Mouse (Mus musculus) G1E (cell line): ENCODE results near the gene Tmem88b. TPM values are rescaled to one million over a fixed set of nuclear protein-coding genes. Genes with fewer than 3 reads are reported as not detected.
A peak's percentile ranks its signal among the peaks of the same experiment; 100 is the strongest.

ENCODE experiments used
- ATAC-seq: 2 replicates; pipeline ENCODE4 v1.8.0; 2016; ENCODE audit warnings: mild to moderate bottlenecking; ENCODE audit not compliant: insufficient number of reproducible peaks, poor library complexity, low FRiP score, severe bottlenecking; ENCODE audit errors: extremely low read depth
- DNase-seq: peaks from one replicate; pipeline ENCODE4 v3.0.0; 2012; ENCODE audit warnings: low spot score
- H3K27me3 ChIP-seq: 2 replicates; pipeline ENCODE4 v1.6.1; 2012; ENCODE audit warnings: mild to moderate bottlenecking, low read length, inconsistent platforms; ENCODE audit not compliant: insufficient read depth
- H3K36me3 ChIP-seq: replicated peaks from 2 replicates; pipeline ENCODE3; 2012; ENCODE audit warnings: mild to moderate bottlenecking, inconsistent platforms
- H3K4me1 ChIP-seq: 2 replicates; pipeline ENCODE4 v1.6.1; 2012; ENCODE audit warnings: low read depth, low read length, inconsistent platforms, mixed read lengths; ENCODE audit not compliant: insufficient read depth
- H3K4me3 ChIP-seq: 2 replicates; pipeline ENCODE4 v1.5.1; 2012; ENCODE audit warnings: low read depth, mild to moderate bottlenecking, inconsistent platforms, low read length, moderate library complexity, mixed read lengths
- H3K9me3 ChIP-seq: replicated peaks from 2 replicates; pipeline ENCODE4 v1.6.1; 2012; ENCODE audit warnings: inconsistent platforms
- CTCF ChIP-seq: IDR thresholded peaks from 2 replicates; pipeline ENCODE4 v1.5.1; 2012; ENCODE audit warnings: low read depth, low read length, inconsistent platforms, mixed read lengths
- GATA1 ChIP-seq: IDR thresholded peaks from 2 replicates; pipeline ENCODE4 v1.6.1; 2012; ENCODE audit warnings: borderline replicate concordance, low read length, inconsistent platforms, mixed read lengths
- GATA2 ChIP-seq: IDR thresholded peaks from 2 replicates; pipeline ENCODE4 v1.6.1; 2012; ENCODE audit warnings: low read depth, low read length, inconsistent platforms, borderline replicate concordance
- POLR2AphosphoS5 ChIP-seq: IDR thresholded peaks from 2 replicates; pipeline ENCODE4 v1.6.1; 2012; ENCODE audit warnings: low read depth, low read length, inconsistent platforms; ENCODE audit not compliant: insufficient replicate concordance
- TAL1 ChIP-seq: conservative IDR thresholded peaks from 2 replicates; pipeline ENCODE4 v1.6.1; 2012; ENCODE audit warnings: low read depth, low read length, inconsistent platforms, mixed read lengths
- polyA plus RNA-seq: library from polyadenylated mRNA; stranded (reverse); fragments of >175 nt; gene quantifications from 2 replicates; pipeline ENCODE4 v1.2.3, GENCODE M21; 2012
- total RNA-seq, 2 experiments: library from RNA; stranded (forward) in 1 of 2; stranded (reverse) in 1 of 2; fragments of 200-1000 nt in 1 of 2; fragments of >200 nt in 1 of 2; fragmentation: Nextera tagmentation in 1 of 2; gene quantifications; 2 replicates each; pipeline ENCODE4 v1.2.3; 2014 to 2017

The Tmem88b gene
- total and polyA plus RNA-seq, 3 experiments, result 0.05 TPM; not detected in 2

- H3K27me3 ChIP-seq, result peaks cover 44% of the 10 kb centered on the region
- ATAC-seq, result no peak
- no peak for DNase-seq
- TF ChIP-seq TAL1, result no peak
- TF ChIP-seq POLR2AphosphoS5, result no peak
- TF ChIP-seq GATA1, result no peak
- no peak for TF ChIP-seq GATA2
- no peaks in the 10 kb centered on the region for H3K9me3 ChIP-seq
- peaks cover 41% of the 10 kb centered on the region for H3K4me1 ChIP-seq
- peak overlapping the region; percentile 77 for H3K4me3 ChIP-seq
- H3K36me3 ChIP-seq, result peaks cover 16% of the 10 kb centered on the region
Observed at GRCm38 (mm10) chr4:155770626-155771025, 15.0 kb downstream of the Tmem88b start.

- Histone ChIP-seq H3K4me3 (peak overlapping the region; percentile 77), H3K36me3 (peaks cover 16% of the 10 kb centered on the region), H3K9me3 (no peaks in the 10 kb centered on the region), H3K4me1 (peaks cover 35% of the 10 kb centered on the region), H3K27me3 (peaks cover 38% of the 10 kb centered on the region)
- ATAC-seq (peak; percentile 76), DNase-seq (peak; percentile 89)
- TF ChIP-seq POLR2AphosphoS5, result no peak
- no peak for TF ChIP-seq TAL1
- TF ChIP-seq GATA1, result no peak
- TF ChIP-seq GATA2, result no peak
- peak; percentile 97 for TF ChIP-seq CTCF
Observed at GRCm38 (mm10) chr4:155769880-155770512, 15.7 kb downstream of the Tmem88b start.

GRCm38 (mm10) chr4:155769496-155769879 lies 16.2 kb downstream of the Tmem88b start:
- no peak for DNase-seq
- Histone ChIP-seq H3K36me3 (peaks cover 16% of the 10 kb centered on the region), H3K4me1 (peaks cover 30% of the 10 kb centered on the region), H3K4me3 (peak overlapping the region; percentile 77), H3K9me3 (no peaks in the 10 kb centered on the region), H3K27me3 (peaks cover 35% of the 10 kb centered on the region)
- TF ChIP-seq GATA2 (no peak), POLR2AphosphoS5 (no peak), GATA1 (no peak), CTCF (no peak), TAL1 (no peak)
- ATAC-seq, result no peak; the same call in 1 of the 2 replicates

- DNase-seq, result no peak
- ATAC-seq, result no peak
Observed at GRCm38 (mm10) chr4:155762357-155762756, 23.3 kb downstream of the Tmem88b start.

GRCm38 (mm10) chr4:155761356-155762099 lies 24.1 kb downstream of the Tmem88b start:
- Histone ChIP-seq H3K9me3 (no peaks in the 10 kb centered on the region), H3K4me1 (peaks cover 41% of the 10 kb centered on the region), H3K36me3 (peaks cover 28% of the 10 kb centered on the region), H3K27me3 (no peaks in the 10 kb centered on the region), H3K4me3 (peak overlapping the region; percentile 90)
- DNase-seq (no peak), ATAC-seq (no peak)
- TF ChIP-seq GATA2 (no peak), GATA1 (no peak), POLR2AphosphoS5 (no peak), TAL1 (no peak), CTCF (no peak)

More at GRCm38 (mm10) chr4:155762357-155762756, 23.3 kb downstream of the Tmem88b start:
- no peak overlapping the region for H3K4me3 ChIP-seq
- H3K4me1 ChIP-seq, result peaks cover 37% of the 10 kb centered on the region
- TF ChIP-seq GATA2, result no peak
- TF ChIP-seq GATA1, result no peak
- no peak for TF ChIP-seq TAL1
- no peaks in the 10 kb centered on the region for H3K9me3 ChIP-seq
- peaks cover 23% of the 10 kb centered on the region for H3K36me3 ChIP-seq
- H3K27me3 ChIP-seq, result no peaks in the 10 kb centered on the region

- no peak for TF ChIP-seq GATA2
- no peak for TF ChIP-seq POLR2AphosphoS5
- no peak for TF ChIP-seq GATA1
- no peak for TF ChIP-seq CTCF
- Histone ChIP-seq H3K9me3 (no peaks in the 10 kb centered on the region), H3K36me3 (peaks cover 35% of the 10 kb centered on the region), H3K27me3 (no peaks in the 10 kb centered on the region), H3K4me3 (peak within 1 kb of the TSS; percentile 90), H3K4me1 (peaks cover 41% of the 10 kb centered on the region)
- peak; percentile 89 for DNase-seq
- ATAC-seq, result peak; percentile 89
Observed at GRCm38 (mm10) chr4:155760613-155761355, 24.9 kb downstream of the Tmem88b start, which contains the start of gene Atad3a. Atad3a (minus strand) TSS chr4:155761093.
